Mouse (Mus musculus) heart, postnatal 0 days (tissue): ENCODE results near the gene Eif3c. TPM values are rescaled to one million over a fixed set of nuclear protein-coding genes. Genes with fewer than 3 reads are reported as not detected.

Source experiments
- ATAC-seq: fragments of 200-750 bp; cut with Nextera tagmentation; 2 replicates; pipeline ENCODE4 v1.8.0; 2017; ENCODE audit warnings: low read depth, moderate number of reproducible peaks, moderate library complexity; ENCODE audit not compliant: insufficient read depth
- DNase-seq: peaks from one replicate; pipeline ENCODE4 v3.0.0-alpha.2; 2016; ENCODE audit warnings: low spot score
- H3K27ac ChIP-seq: fragments of 300-500 bp; sonication (generic); 2 replicates; pipeline ENCODE4 v1.5.1; 2014; ENCODE audit warnings: low read depth, mild to moderate bottlenecking
- H3K27me3 ChIP-seq: fragments of 300-500 bp; sonication (generic); 2 replicates; pipeline ENCODE4 v1.6.1; 2014; ENCODE audit warnings: low read length, mixed read lengths; ENCODE audit not compliant: control insufficient read depth, insufficient read depth
- H3K36me3 ChIP-seq: fragments of 300-500 bp; sonication (generic); replicated peaks from 2 replicates; pipeline ENCODE4 v1.6.1; 2014; ENCODE audit warnings: low read length, mixed read lengths; ENCODE audit not compliant: control insufficient read depth, insufficient read depth
- H3K4me1 ChIP-seq: fragments of 300-500 bp; sonication (generic); 2 replicates; pipeline ENCODE4 v1.6.1; 2014; ENCODE audit warnings: antibody characterized with exemption; ENCODE audit not compliant: control insufficient read depth, insufficient read depth
- H3K4me2 ChIP-seq: fragments of 300-500 bp; sonication (generic); 2 replicates; pipeline ENCODE4 v1.6.1; 2014; ENCODE audit warnings: low read depth, mild to moderate bottlenecking, low read length, moderate library complexity
- H3K4me3 ChIP-seq: fragments of 300-500 bp; sonication (generic); 2 replicates; pipeline ENCODE4 v1.5.1; 2014; ENCODE audit warnings: low read depth, low read length
- H3K9ac ChIP-seq: fragments of 300-500 bp; sonication (generic); replicated peaks from 2 replicates; pipeline ENCODE4 v1.6.1; 2014; ENCODE audit warnings: low read depth, low read length, mixed read lengths
- H3K9me3 ChIP-seq: fragments of 300-500 bp; sonication (generic); replicated peaks from 2 replicates; pipeline ENCODE4 v1.6.1; 2016; ENCODE audit warnings: low read length; ENCODE audit not compliant: control insufficient read depth
- CTCF ChIP-seq: IDR thresholded peaks from 2 replicates; pipeline ENCODE4 v1.5.1; 2016; ENCODE audit warnings: antibody characterized with exemption, control low read depth, low read depth
- EP300 ChIP-seq: IDR thresholded peaks from 2 replicates; pipeline ENCODE4 v1.6.1; 2016; ENCODE audit warnings: antibody characterized with exemption, low read depth
- WGBS: fragments of 180-500 bp; shearing (Covaris S2); extraction: QIAGEN DNeasy Blood & Tissue Kit; methylation state at CpG from one replicate; pipeline ENCODE4 v1.1.7; 2014; 5-methylcytosine and 5-hydroxymethylcytosine counted together
- polyA plus RNA-seq: library from polyadenylated mRNA; unstranded; fragments of >200 nt; fragmentation: Nextera tagmentation; extraction: Ambion mirVana; gene quantifications from 2 replicates; pipeline ENCODE4 v1.2.1, GENCODE M21; 2015
- total RNA-seq: library from RNA; depleted of rRNA; stranded (reverse); fragments of >200 nt; gene quantifications from 2 replicates; pipeline ENCODE4 v1.2.3, GENCODE M21; 2014; ENCODE audit warnings: low replicate concordance

The Eif3c gene
- total and polyA plus RNA-seq, 2 experiments from 2014 or later = 103 to 114 TPM

DNA sequence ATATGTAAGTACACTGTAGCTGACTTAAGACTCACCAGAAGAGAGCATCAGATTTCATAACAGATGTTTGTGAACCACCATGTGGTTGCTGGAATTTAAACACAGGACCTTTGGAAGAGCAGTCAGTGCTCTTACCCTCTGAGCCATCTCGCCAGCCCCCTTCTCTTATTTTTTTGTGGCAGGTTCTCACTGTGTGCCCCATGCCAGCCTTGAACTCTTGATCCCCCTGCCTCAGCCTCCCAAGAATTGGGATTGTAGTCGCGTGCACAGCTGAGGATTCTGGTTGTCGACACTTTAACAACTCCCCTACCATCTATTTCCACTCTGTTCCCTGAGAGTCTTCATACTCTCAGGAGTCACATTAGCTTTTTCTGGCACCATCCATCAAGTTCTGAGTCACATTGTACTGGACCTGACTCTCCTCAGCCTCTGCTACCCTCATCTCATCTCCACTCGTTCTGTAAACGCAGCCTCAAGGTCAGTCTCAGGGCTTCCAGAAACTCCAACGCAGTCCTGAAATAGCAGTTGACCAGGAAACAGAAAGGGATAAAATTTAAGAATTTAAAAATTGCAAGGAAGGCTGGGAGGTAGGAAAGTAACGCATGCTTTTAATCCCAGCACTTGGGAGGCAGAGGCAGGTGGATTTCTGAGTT is 59.0 kb downstream of the Eif3c start:
- H3K4me1 ChIP-seq = no peaks in the 10 kb centered on the region
- 64% methylated on average over 8 of the region's 8 CpGs for WGBS

GRCm38 (mm10) chr7:126504913-126505312 is 61.3 kb downstream of the Eif3c start:
- Histone ChIP-seq H3K4me3 (no peak overlapping the region), H3K9ac (no peak overlapping the region), H3K4me2 (no peak overlapping the region), H3K27me3 (no peaks in the 10 kb centered on the region), H3K36me3 (peaks cover 13% of the 10 kb centered on the region), H3K4me1 (peaks cover 8% of the 10 kb centered on the region; the same call in 1 of the 2 replicates), H3K27ac (no peak overlapping the region), H3K9me3 (no peaks in the 10 kb centered on the region)
- no peak for TF ChIP-seq EP300
- TF ChIP-seq CTCF = no peak
- no peak for DNase-seq
- ATAC-seq = no peak
- WGBS = 49% methylated on average over 2 of the region's 2 CpGs

More for the DNA sequence above, 59.0 kb downstream of the Eif3c start:
- H3K9me3 ChIP-seq = no peaks in the 10 kb centered on the region
- DNase-seq (no peak), ATAC-seq (no peak)
- H3K4me2 ChIP-seq = no peak overlapping the region
- H3K27ac ChIP-seq = no peak overlapping the region
- H3K27me3 ChIP-seq = no peaks in the 10 kb centered on the region
- H3K36me3 ChIP-seq = no peaks in the 10 kb centered on the region
- no peak overlapping the region for H3K9ac ChIP-seq
- TF ChIP-seq EP300 (no peak), CTCF (no peak)
- no peak overlapping the region for H3K4me3 ChIP-seq

GRCm38 (mm10) chr7:126503273-126503878 is 62.8 kb downstream of the Eif3c start, which contains the start of gene Atxn2l:
Gene Atxn2l (minus strand): TSS chr7:126503437.
- Histone ChIP-seq H3K36me3 (peaks cover 29% of the 10 kb centered on the region), H3K9ac (peak within 1 kb of the TSS; percentile 98), H3K27ac (peak within 1 kb of the TSS; percentile 99), H3K9me3 (no peaks in the 10 kb centered on the region), H3K4me1 (peaks cover 8% of the 10 kb centered on the region; the same call in 1 of the 2 replicates), H3K4me3 (peak within 1 kb of the TSS; percentile 92), H3K27me3 (no peaks in the 10 kb centered on the region), H3K4me2 (peak within 1 kb of the TSS; percentile 93)
- DNase-seq (peak; percentile 98), ATAC-seq (peak; percentile 86)
- WGBS = under 1% methylated on average over 61 of the region's 72 CpGs
- TF ChIP-seq EP300 = peak; percentile 70; the same call in 1 of the 2 replicates
- peak; percentile 37 for TF ChIP-seq CTCF

GRCm38 (mm10) chr7:126502751-126503150 is 63.5 kb downstream of the Eif3c start:
- H3K9ac ChIP-seq = peak overlapping the region; percentile 98
- no peak for ATAC-seq
- WGBS = under 1% methylated on average over 40 of the region's 40 CpGs

DNA sequence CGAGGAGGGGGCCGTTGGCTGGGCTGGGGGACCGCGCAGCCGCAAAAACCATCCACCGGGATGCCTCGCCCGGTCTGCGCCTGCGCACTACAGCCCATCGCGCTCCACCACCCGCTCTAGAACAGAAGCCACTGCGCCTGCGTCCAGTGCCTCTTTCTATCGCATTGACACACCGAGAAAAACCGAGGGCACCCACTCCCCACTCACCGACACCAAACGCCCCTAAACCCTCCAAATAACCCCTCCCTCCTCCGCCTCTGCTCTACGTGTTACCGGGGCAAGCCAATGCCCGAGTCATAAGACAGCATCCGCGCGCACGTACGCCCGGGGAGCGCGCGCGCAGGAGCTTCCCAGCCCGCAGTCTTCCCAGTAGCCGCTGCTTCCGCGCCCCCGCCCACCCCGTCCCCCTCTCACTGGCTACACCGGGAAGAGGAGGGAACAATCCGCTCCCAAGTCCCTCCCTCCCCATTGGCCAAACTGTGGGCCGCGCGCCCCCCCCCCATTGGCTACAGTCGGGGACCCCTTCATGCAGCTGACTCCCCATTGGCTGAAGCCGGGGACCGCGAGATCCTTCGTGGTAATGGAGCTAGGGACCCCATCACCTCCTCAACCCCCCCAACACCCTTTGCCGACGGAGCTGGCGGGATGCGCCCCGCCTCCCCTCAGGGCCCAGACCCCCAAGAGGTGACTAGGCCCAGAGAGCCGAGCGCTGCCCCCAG is 64.0 kb downstream of the Eif3c start:
- H3K4me2 ChIP-seq = peak overlapping the region; percentile 93
- H3K36me3 ChIP-seq = peaks cover 41% of the 10 kb centered on the region
- DNase-seq (peak; percentile 97), ATAC-seq (peak; percentile 86)
- 0% methylated on average over 51 of the region's 57 CpGs for WGBS
- peak overlapping the region; percentile 92 for H3K4me3 ChIP-seq
- peaks cover 8% of the 10 kb centered on the region; the same call in 1 of the 2 replicates for H3K4me1 ChIP-seq
- H3K27ac ChIP-seq = peak overlapping the region; percentile 99
- H3K27me3 ChIP-seq = no peaks in the 10 kb centered on the region
- H3K9ac ChIP-seq = peak overlapping the region; percentile 98
- H3K9me3 ChIP-seq = no peaks in the 10 kb centered on the region
- no peak; the same call in 1 of the 2 replicates for TF ChIP-seq EP300
- TF ChIP-seq CTCF = no peak

More at GRCm38 (mm10) chr7:126502751-126503150, 63.5 kb downstream of the Eif3c start:
- no peak for TF ChIP-seq CTCF
- TF ChIP-seq EP300 = no peak
- Histone ChIP-seq H3K27ac (peak overlapping the region; percentile 99), H3K36me3 (peaks cover 35% of the 10 kb centered on the region), H3K4me3 (peak overlapping the region; percentile 92), H3K4me1 (peaks cover 8% of the 10 kb centered on the region; the same call in 1 of the 2 replicates), H3K9me3 (no peaks in the 10 kb centered on the region), H3K4me2 (peak overlapping the region; percentile 93), H3K27me3 (no peaks in the 10 kb centered on the region)
- DNase-seq = no peak
